Mouse (Mus musculus) bone marrow, adult 2 months (tissue): ENCODE data around the gene Epb41l2.

Experiments
- CTCF ChIP-seq: fragments of 200-500 bp; IDR thresholded peaks from 2 replicates; pipeline ENCODE4 v1.5.1; 2011; ENCODE audit warnings: low read length, control low read depth; ENCODE audit not compliant: control insufficient read depth, insufficient read depth
- POLR2A ChIP-seq: fragments of 200-500 bp; IDR thresholded peaks from 2 replicates; pipeline ENCODE4 v1.6.1; 2011; ENCODE audit warnings: low read depth, mild to moderate bottlenecking, control low read depth, low read length, borderline replicate concordance; ENCODE audit not compliant: control insufficient read depth

- TF ChIP-seq POLR2A (no peak), CTCF (no peak)
These were observed 73.9 kb downstream of the Epb41l2 start for GRCm38 (mm10) chr10:25433524-25433923.
